Mouse (Mus musculus) skeletal muscle tissue, postnatal 0 days (tissue): ENCODE data around the gene Cntnap5c. TPM values are rescaled to one million over a fixed set of nuclear protein-coding genes. Genes with fewer than 3 reads are reported as not detected.

Source experiments
- polyA plus RNA-seq: library from polyadenylated mRNA; unstranded; fragments of >200 nt; fragmentation: Nextera tagmentation; extraction: Ambion mirVana; gene quantifications from 2 replicates; pipeline ENCODE4 v1.2.1, GENCODE M21; 2015

Gene Cntnap5c
- not detected in 2 replicates for polyA plus RNA-seq

GRCm38 (mm10) chr17:57768622-57769610 lies at the start of gene Cntnap5c:
Gene Cntnap5c, plus strand, starts transcription at chr17:57769570.

GRCm38 (mm10) chr17:57742119-57742518 lies 27.3 kb upstream of the Cntnap5c start, which contains the start of gene Gm21834:
Gene Gm21834, minus strand, starts transcription at chr17:57742219.

Other genes starting within 250 kb of the Cntnap5c start
- not detected in 2 replicates for gene Vmn2r120, start 224.1 kb upstream of the Cntnap5c start, polyA plus RNA-seq
- not detected in 2 replicates for gene Gm21834, start 27.4 kb upstream of the Cntnap5c start, polyA plus RNA-seq